Mouse (Mus musculus) ovary, postnatal 14 days (tissue): ENCODE data around the gene Zbp1.

Experiments
- DNase-seq: peaks from one replicate; pipeline ENCODE4 v3.0.0; 2022; ENCODE audit warnings: low spot score

Zbp1 gene

DNA sequence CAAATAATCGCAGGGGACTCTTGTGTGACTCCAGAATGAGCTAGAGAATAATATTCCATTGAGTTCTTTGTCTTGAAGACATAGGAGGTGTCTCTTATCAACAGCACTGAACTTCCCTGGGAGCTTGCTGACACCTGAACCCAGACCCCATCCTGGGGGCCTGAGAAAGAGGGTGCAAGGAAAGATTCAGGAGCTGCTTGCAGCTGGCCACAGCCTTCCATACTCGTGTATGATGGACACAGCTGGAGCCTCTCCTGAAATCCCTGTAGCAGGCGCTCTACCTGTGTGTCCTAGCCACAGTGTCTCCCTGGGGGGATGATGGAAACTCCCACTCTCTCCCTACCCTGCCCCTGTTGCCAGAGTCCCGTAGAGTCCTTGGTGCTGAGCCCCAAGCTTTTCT lies 6.5 kb downstream of the Zbp1 start:
- no peak for DNase-seq

GRCm38 (mm10) chr2:173209091-173209815 lies 9.5 kb downstream of the Zbp1 start:
- DNase-seq = no peak

- no peak for DNase-seq
Observed at GRCm38 (mm10) chr2:173207051-173207450, 11.7 kb downstream of the Zbp1 start.

DNA sequence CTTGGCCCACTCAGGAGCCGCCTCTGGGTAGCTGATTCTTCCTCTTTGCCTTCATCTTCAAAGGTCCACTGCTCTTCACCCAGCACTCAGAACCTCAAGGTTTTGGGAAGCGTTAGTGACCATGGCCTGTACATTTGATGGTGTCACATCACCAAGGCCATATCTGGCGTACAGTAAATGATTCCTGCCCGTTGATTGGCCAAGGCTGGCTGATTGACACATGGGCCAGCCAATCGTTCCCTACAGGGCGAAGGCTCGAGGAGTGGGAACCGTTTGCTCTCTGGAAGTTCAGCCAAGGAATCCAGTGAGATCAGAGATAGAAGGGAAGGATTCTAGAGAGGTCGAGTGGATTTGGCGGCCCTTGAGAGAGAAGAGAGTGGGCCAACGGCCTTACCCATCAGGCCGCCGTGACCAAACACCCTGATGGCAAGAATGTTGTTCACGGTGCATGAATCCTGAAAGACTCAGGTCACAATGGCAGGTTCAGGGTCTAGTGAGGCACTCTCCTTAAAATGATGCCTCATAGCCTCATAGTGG lies 13.1 kb downstream of the Zbp1 start:
- no peak for DNase-seq

DNA sequence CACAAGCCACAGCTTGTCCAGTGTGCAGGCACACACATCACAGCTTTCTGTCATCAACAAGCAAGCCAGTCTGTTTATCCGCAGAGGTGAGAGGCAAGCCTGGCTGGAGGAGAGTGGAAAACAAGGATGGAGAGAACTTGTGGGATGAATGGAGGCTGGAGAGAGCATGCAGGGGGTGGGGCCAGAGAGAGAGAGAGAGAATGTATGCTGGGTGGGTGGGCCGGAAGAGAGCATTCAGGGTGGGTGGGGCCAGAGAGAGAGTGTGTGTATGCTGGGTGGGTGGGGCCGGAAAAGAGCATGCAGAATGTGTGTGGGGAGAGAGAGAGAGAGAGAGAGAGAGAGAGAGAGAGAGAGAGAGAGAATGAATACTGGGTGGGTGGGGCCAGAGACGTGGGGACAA lies 14.1 kb downstream of the Zbp1 start:
- DNase-seq = no peak

- DNase-seq = no peak
Observed at GRCm38 (mm10) chr2:173203726-173204125, 15.0 kb downstream of the Zbp1 start.

DNA sequence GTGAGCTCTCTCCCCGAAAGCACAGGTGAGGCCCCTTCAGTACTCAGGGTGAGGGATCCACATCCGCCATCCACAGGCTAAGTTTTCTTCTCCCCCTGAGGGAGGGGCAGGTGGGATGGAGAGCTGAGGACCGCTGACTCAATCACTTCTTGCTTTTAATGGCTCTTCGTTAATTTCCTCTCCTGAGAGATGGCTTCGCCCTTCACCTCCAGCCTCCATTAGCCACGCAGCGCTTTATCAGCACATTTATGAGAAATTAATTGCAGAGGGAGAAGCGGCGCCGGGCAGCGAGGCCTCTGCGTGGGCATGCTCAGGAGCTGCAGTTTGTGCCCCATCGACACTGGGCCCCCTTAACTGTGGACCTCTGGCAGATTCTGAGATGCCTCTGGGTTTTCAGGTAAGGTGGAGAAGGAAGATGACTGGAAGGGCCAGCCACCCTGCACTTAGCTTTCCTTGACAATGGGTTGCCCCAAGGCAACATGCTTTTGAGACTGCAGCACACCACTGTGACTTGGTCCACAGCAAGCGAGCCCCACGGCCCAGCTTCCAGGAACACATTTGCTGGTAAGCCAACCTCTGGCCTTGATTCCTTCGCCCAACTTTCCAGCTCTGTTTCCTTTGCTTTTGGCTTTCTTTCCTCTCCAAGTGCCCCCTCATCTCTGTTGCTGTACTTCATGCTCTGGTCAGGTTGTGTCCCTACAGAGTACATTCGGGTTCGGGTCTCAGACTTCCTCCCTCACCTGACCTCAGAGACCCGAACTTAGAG lies 15.6 kb downstream of the Zbp1 start:
- DNase-seq = no peak

- DNase-seq = no peak
Observed at GRCm38 (mm10) chr2:173194796-173195195, 23.9 kb downstream of the Zbp1 start.

GRCm38 (mm10) chr2:173187182-173187855 lies 31.4 kb downstream of the Zbp1 start:
- no peak for DNase-seq

GRCm38 (mm10) chr2:173186047-173186943 lies 32.4 kb downstream of the Zbp1 start:
- DNase-seq = peak; percentile 84

- DNase-seq = no peak
Observed at GRCm38 (mm10) chr2:173185282-173185681, 33.4 kb downstream of the Zbp1 start.

DNA sequence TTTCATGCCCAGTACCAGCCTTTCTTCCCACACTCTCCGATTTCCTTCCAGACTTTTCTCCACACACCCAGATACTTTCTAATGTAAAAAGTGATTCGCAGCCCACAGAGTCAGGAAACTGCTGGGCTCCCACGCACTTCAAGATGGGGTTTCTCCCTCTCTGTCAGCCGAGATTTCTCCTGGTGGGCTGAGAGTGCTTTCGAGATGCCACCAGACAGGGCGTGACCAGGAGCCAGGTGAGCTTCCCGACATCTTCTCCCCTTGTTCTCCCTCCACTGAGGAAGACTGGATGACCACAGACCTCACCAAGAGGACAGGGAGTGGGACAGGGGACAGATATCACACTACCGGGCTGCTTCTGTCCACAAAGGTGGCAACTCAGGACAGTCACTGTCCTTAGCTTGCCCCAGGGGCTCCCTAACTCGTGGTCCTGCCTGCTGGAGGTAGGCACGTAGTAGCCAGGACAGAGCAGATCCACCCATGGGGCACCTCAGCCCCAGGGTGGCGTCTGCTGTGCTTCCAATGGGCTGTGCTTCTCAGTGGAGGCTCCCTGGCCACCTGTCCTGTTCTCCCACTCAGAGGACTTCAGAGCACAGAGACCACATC lies 34.1 kb downstream of the Zbp1 start:
- no peak for DNase-seq

- peak; percentile 71 for DNase-seq
Observed at GRCm38 (mm10) chr2:173183836-173184460, 34.8 kb downstream of the Zbp1 start.

DNA sequence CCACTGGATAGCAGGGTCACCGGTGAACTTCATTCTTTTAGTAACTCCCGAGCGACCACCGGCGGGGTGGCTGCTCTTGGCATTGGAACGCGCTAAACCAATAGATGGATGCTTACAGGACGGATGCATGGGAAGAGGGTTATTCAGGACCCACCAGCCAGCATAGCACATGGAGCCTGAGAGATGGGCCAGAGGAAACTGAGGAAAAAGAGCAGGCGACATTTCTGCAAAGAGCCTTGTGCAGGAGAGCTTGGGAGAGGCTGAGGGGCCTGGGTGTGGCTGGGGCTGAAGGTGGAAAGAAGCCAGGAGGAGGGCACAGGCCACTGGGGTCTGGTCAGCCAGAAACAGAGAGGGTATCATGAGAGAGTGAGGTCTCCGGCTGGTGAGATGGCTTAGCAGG lies 35.4 kb downstream of the Zbp1 start:
- DNase-seq = no peak

- DNase-seq = no peak
Observed at GRCm38 (mm10) chr2:173182796-173183195, 35.9 kb downstream of the Zbp1 start.

DNA sequence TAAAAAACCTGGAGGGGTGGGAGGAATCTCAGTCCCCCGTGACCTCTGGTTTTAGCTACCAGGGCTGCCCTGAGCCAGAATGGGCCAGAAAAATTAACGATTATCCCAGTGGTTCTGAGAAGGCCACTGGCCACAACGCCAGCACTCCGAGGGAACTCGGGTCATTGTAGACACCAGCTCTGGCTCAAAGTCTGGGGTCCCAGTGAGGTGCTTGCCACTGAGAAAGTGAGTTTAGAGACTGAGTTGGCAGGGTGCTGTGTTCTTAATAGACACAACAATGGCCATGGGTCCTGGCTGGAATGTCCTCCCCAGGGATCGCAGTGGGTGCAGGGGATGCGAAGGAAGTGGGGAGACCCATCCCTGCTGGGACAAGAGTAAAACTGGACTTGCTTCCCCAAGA lies 36.8 kb downstream of the Zbp1 start:
- no peak for DNase-seq

DNA sequence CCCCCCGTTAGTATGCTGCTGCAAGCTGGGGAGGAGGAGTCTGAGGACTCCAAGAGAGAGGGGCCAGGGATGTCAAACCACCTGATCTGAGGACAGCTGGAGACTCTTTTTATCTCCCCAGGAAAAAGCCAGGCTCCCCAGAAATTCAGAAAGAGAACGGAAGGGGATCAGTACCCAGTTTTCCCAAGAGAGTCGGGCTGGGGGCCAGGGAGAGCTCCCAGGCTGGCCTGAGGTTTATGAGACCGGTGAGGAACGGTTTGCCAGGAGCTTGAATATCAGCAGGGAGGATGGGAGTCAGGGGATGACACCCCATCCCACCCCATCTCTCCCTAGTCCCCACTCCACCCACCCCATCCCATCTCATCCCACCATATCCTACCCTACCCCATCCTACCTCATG lies 37.2 kb downstream of the Zbp1 start:
- no peak for DNase-seq

DNA sequence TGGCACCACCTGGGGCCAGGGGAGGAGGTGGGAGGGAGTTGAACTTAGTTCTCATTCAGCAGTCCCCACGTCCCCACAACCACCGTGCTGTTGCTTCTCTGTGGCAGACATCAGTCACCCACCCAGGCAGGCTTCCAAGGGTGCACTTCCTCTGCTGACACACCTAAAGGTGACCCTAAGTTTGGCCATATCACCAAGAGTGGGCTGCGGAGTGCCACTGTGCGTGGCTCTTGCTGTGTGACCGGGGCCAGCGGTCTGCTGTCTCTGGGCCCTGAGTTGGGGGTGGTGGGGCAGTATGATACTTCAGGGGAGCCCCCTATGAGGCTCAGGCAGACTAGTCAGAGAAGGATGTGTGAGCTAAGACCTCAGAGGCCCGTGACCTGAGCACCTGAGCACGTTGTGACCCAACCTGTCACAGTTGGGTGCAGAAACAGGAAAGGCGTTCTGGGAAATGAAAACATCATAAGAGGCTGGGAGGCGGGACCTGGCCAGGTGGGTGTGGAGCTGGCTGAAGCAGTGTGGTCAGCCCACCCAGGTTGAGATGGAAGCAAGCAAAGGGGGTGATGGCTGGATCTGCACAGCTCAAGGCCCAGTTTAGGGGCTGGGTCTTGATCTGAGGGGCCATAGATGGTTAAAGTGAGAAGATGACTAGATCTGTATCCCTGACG lies 37.9 kb downstream of the Zbp1 start:
- DNase-seq = no peak

DNA sequence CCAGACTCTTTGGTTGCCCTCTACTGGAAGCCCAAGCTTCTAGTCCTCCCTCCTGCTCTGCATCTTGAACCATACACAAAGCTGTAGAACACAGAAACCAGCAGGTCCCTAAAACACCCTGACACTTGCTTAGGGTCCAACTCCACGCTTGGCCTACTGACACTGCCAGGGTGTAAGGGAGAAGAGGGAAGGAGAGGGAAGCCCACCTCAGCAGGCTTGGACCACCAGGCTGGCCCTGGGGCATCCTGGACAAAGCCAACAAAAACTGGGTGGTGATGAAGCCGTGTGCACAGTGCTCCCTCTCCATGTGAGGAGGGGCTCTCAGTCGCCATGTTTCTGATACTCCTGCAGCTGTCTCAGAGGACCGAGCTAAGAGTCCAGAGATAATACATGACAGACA lies 38.7 kb downstream of the Zbp1 start:
- no peak for DNase-seq

DNA sequence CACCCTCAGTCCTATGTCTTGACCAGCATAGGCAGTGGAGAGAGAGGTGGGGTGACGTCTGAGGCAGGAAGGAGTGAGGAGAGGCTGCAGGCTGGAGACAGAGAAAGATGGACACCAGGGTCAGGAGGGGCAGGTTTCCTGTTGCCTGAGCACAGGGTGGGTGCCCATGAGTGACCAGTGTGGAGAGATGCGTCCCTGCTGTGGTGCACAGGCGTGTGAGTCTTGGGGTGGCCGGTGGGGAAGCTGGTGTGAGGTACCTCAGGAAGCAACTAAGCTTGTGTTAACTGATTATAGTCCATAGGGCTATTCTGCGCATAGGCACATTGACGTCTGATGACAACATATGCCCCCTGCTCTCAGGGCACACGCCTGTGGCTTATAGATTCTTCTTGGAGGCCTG lies 39.7 kb downstream of the Zbp1 start:
- no peak for DNase-seq
